Mouse (Mus musculus) spleen, adult 2 months (tissue): ENCODE data around the gene Pias4.

Experiments used
- CTCF ChIP-seq: fragments of 200-500 bp; IDR thresholded peaks from 2 replicates; pipeline ENCODE4 v1.5.1; 2011; ENCODE audit warnings: mild to moderate bottlenecking, inconsistent platforms; ENCODE audit not compliant: insufficient read depth, insufficient read length, insufficient replicate concordance; ENCODE audit errors: extremely low read depth
- POLR2A ChIP-seq: fragments of 200-500 bp; IDR thresholded peaks from 2 replicates; pipeline ENCODE4 v1.6.1; 2011; ENCODE audit warnings: low read depth, low read length, inconsistent platforms

DNA sequence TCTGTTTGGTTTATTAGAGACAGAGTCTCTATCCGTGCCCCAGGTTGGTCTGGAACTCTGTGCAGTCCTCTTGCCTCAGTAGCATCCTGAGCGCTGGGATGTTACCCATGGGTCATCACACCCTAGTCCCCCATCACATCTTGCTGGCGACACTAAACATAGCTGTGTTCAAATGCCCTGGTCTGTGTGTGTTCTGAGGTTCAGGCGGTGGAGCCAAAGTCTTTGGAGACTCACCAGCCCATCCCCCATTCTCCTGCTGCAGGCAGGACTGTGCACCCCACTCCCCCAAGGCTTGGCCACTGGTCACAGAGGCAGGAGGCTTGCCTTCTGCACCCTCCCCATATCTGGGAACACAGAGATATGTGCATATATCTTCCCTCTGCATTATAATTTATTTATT is 36.4 kb upstream of the Pias4 start:
- TF ChIP-seq CTCF = no peak
- TF ChIP-seq POLR2A = no peak
